Mouse (Mus musculus) fat pad, adult 2 months (tissue): Measurements from ENCODE around the gene Pik3cb.

Experiments
- DNase-seq: peaks from one replicate; pipeline ENCODE4 v3.0.0-alpha.2; 2011; ENCODE audit warnings: low read depth, low spot score; ENCODE audit errors: extremely low read depth

Gene Pik3cb

GRCm38 (mm10) chr9:99140063-99140882 is at the start of gene Pik3cb:
Gene Pik3cb (minus strand): TSS chr9:99140621.
- DNase-seq: no peak

DNA sequence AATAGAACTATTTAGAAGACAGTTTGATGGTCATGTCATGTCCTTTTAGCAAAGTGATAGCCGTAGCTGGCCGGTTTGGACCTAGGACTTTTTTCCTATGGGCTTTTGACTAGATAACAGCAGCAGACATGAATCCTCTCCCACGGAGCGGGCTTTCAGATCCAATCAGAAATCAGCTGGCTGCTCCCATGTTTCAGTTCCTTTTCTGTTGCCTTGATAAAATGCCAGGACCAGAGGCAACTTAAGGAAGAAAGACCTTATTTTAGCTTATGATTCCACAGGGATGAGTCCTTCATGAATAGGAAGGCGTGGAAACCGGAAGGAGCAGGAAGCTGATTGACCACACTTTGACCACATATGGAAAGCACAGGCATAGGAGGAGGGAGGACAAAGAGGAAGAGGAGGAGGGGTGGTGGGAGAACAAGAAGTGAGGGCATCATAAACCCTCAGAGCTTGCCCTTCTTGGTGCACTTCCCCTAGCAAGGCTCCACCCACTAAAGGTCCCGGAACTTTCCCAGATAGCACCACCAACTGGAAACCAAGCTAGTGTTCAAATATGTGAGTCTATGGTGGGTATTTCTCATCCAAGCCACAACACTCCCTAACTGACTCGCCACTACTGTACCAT is 42.7 kb upstream of the Pik3cb start:
- no peak for DNase-seq

GRCm38 (mm10) chr9:99182121-99182520 is 41.7 kb upstream of the Pik3cb start:
- no peak for DNase-seq

DNA sequence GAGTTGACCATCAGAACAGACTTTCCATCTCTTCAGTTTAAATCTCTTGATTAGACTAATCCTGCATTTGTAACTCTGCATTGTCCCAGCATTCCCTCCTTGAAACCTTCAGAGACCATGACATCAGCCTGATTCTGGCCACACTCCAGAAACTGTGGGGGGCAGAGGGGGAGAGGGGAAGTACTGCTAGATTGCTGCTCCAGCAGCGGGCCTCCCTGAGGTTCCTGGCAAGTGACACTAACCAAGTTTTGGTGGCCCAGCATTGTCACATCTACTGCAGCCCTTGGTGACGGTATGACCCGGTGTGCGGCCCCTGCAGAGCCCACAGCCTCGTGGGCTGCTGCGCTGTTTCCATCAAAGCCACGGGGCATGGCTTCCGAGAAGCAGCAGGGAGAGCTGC is 39.9 kb upstream of the Pik3cb start:
- no peak for DNase-seq

DNA sequence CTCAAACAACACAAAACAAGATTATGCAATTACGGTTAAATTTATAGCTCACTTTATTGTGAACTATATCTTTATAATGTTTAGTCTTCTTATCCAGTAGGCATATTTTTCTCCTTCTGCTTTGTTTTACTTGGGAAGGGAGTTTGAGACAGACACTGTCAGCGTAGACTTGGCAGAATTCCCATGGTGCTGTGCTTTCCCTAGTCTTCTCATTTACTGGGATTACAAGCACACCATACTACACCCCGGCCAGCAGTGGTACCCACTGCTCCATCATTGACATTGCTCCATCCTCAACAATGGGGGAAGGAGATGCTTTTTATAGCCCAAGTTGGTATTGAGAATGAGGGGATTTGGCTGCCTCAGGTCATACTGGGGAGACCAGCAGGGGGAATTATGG is 38.3 kb upstream of the Pik3cb start:
- DNase-seq: no peak

DNA sequence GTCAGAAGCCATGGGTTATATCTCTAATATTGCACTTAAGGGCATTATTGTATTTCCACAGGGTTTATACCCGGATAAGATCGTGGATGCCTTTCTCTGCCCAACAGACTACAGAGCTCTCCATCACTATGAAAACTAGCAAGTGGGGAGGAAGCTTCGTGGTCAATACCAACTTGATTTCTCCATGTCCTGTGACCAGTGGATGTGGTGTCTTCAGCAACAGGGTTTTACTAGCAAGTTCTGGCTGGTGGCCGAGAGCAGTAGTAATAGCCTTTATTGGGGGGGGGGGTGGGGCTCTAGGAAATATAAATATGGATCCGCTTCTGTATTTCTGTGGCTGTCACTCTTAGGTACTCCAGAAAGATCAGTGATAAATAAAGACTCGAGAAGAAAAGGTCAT is 35.4 kb upstream of the Pik3cb start:
- no peak for DNase-seq

DNA sequence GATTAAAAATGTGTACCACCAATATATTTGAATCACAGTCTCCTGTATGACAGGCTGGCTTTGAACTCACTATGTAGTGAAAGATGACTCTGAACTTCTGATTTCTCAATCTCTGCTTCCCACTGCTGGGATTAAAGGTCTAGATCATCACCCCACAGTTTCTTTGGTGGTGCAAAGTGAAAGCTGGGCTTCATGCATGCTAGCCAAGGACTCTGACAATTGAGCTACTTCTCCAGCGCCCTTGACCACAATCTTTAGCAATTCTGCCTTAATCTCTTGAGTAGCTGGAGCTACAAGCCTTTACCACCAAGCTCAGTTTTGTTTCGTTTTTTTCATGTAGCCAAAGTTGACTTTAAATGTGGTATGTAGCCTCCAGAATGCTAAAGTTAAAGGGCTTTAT is 32.4 kb upstream of the Pik3cb start:
- DNase-seq: no peak

- DNase-seq: no peak
Observed at GRCm38 (mm10) chr9:99171186-99171585, 30.8 kb upstream of the Pik3cb start.

DNA sequence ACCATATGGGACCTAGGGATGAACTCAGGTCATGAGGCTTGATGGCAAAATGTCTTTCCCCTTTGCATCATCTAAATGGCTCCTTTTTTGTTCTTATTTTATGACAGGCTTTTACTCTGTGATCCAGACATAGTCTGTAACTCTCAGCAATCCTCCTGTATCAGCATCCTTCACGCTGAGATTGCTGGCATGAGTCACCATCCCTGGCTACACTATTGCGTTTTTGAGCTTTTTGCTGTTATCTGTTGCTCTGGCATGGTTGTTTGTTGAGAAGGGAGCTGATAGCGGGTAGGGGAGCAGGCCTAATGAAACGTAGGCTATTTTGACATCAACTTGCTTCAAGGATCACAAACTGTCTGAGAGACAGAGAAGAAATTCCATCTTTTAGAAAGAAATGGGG is 28.6 kb upstream of the Pik3cb start:
- no peak for DNase-seq

GRCm38 (mm10) chr9:99166946-99167345 is 26.5 kb upstream of the Pik3cb start:
- DNase-seq: peak; percentile 64

- DNase-seq: no peak
Observed at GRCm38 (mm10) chr9:99165956-99166355, 25.5 kb upstream of the Pik3cb start.

- no peak for DNase-seq
Observed at GRCm38 (mm10) chr9:99164664-99165226, 24.3 kb upstream of the Pik3cb start.

- no peak for DNase-seq
Observed at GRCm38 (mm10) chr9:99164148-99164503, 23.7 kb upstream of the Pik3cb start.

DNA sequence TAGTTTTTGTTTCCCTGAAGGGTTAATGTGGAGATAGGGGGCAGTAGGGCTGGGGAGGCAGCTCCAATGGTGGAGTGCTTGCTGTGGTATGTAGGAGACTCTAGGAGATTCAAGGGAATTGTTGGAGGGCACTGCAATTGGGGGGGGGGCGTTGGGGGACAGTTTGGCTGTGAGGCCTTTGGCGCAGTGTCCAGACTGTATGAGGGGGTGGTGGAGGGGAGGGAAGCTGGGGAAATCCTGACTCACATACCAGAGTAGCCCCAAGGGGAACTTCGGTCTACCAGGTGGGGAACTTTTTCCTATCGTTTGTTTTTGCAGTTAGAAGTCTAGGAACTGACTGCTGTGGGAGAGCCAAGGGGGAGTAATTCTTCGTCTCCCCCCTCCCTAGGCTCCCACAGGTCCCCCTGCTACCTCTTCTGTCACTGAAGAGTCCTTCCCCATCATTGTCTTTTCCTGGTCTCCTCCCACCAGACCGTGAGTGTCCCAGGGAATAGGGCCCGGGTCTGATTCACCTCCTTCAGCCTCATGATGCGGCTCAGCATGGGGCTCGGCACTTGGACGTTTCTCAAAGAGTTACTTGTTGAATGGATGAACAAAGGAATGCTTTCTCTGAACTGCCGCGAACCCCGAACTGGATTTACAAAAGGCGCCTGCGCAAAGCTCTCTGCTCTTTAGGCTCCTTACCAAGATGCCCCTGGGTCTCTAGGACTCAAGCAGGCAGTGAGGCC is 23.2 kb upstream of the Pik3cb start:
- no peak for DNase-seq

DNA sequence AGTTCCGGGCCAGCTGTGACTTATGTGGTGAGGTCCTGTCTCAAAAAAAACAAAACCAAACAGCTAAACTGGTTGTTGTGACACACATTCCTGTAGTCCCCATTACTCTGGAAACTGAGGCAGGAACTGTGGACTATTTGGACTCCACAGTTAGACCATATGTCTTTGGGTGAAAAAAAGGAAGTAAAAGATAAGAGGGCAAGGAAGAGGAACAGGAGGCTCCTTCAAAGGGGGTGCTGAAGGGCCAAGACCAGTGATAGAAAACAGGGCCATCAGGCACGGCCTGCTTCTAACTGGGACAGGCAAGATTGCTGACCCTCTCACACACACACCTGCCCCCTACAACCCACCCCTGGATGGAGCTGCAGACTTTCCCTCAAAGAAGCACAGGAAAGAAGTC is 22.4 kb upstream of the Pik3cb start:
- DNase-seq: no peak

- DNase-seq: no peak
Observed at GRCm38 (mm10) chr9:99160780-99161179, 20.4 kb upstream of the Pik3cb start.

GRCm38 (mm10) chr9:99159932-99160331 is 19.5 kb upstream of the Pik3cb start:
- no peak for DNase-seq

- DNase-seq: no peak
Observed at GRCm38 (mm10) chr9:99158708-99159107, 18.3 kb upstream of the Pik3cb start.

- no peak for DNase-seq
Observed at GRCm38 (mm10) chr9:99158203-99158632, 17.8 kb upstream of the Pik3cb start.

DNA sequence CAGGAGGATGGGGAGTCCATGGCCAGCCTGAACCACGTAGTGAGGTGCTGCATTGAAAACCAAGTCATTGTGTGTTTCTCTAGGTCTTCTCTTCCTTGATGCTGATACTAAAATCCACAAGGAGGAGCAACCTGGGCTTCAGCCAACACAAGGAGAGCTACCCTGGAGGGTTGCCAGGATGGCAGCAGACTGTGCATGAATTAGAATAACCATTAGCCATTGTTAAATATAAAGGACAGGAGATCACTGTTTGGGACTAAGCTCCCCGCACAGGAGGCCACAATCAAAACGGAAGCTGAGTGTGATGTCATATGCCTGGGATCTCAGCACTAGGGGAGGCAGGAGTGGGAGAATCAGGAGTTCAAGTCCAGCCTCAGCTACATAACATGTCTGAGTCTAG is 13.2 kb upstream of the Pik3cb start:
- no peak for DNase-seq

- DNase-seq: no peak
Observed at GRCm38 (mm10) chr9:99152699-99153490, 12.5 kb upstream of the Pik3cb start.
